Mouse (Mus musculus) limb, embryonic 10.5 days (tissue): ENCODE data around the gene Snx32. TPM values are rescaled to one million over a fixed set of nuclear protein-coding genes. Genes with fewer than 3 reads are reported as not detected.

Experiments
- DNase-seq: peaks from one replicate; pipeline ENCODE4 v3.0.0-alpha.2; 2017; ENCODE audit warnings: low spot score
- H3K27ac ChIP-seq: fragments of 300-500 bp; sonication (generic); 2 replicates; pipeline ENCODE4 v1.5.1; 2016; ENCODE audit warnings: mild to moderate bottlenecking
- H3K27me3 ChIP-seq: fragments of 300-500 bp; sonication (generic); 2 replicates; pipeline ENCODE4 v1.6.1; 2016; ENCODE audit warnings: low read depth, mild to moderate bottlenecking; ENCODE audit not compliant: poor library complexity, severe bottlenecking
- H3K36me3 ChIP-seq: fragments of 300-500 bp; sonication (generic); 2 replicates; pipeline ENCODE4 v1.6.1; 2016; ENCODE audit warnings: mild to moderate bottlenecking, moderate library complexity
- H3K4me1 ChIP-seq: fragments of 300-500 bp; sonication (generic); 2 replicates; pipeline ENCODE4 v1.6.1; 2016
- H3K4me3 ChIP-seq: fragments of 300-500 bp; sonication (generic); 2 replicates; pipeline ENCODE4 v1.5.1; 2016; ENCODE audit warnings: mild to moderate bottlenecking, moderate library complexity
- H3K9me3 ChIP-seq: fragments of 300-500 bp; sonication (generic); replicated peaks from 2 replicates; pipeline ENCODE4 v1.6.1; 2016; ENCODE audit warnings: mild to moderate bottlenecking
- WGBS: fragments of 180-500 bp; shearing (Covaris S2); methylation state at CpG from one replicate; pipeline ENCODE4 v1.1.7; 2016; 5-methylcytosine and 5-hydroxymethylcytosine counted together
- polyA plus RNA-seq: library from polyadenylated mRNA; unstranded; fragments of >200 nt; fragmentation: Nextera tagmentation; extraction: Ambion mirVana; gene quantifications from 2 replicates; pipeline ENCODE4 v1.2.1, GENCODE M21; 2016

Gene Snx32
- polyA plus RNA-seq, 1 experiment from 2014 or later: 7.0 TPM

- peaks cover 34% of the 10 kb centered on the region for H3K36me3 ChIP-seq
- peak; percentile 42 for DNase-seq
- peaks cover 16% of the 10 kb centered on the region for H3K27me3 ChIP-seq
- H3K4me3 ChIP-seq: peak overlapping the region; percentile 79
- H3K9me3 ChIP-seq: no peaks in the 10 kb centered on the region
- 6% methylated on average over 26 of the region's 26 CpGs for WGBS
- H3K4me1 ChIP-seq: peaks cover 47% of the 10 kb centered on the region
- H3K27ac ChIP-seq: peak overlapping the region; percentile 95
Measured at GRCm38 (mm10) chr19:5456241-5456921, 54.0 kb downstream of the Snx32 start.

- no peak for DNase-seq
- H3K4me1 ChIP-seq: peaks cover 40% of the 10 kb centered on the region
- WGBS: 69% methylated on average over 8 of the region's 8 CpGs
- H3K36me3 ChIP-seq: peaks cover 35% of the 10 kb centered on the region
- peak overlapping the region; percentile 79 for H3K4me3 ChIP-seq
- peak overlapping the region; percentile 95 for H3K27ac ChIP-seq
- H3K9me3 ChIP-seq: no peaks in the 10 kb centered on the region
- peaks cover 24% of the 10 kb centered on the region for H3K27me3 ChIP-seq
Measured at GRCm38 (mm10) chr19:5455568-5455967, 54.8 kb downstream of the Snx32 start.

GRCm38 (mm10) chr19:5455037-5455436 is 55.3 kb downstream of the Snx32 start:
- Histone ChIP-seq H3K27me3 (peaks cover 29% of the 10 kb centered on the region), H3K36me3 (peaks cover 35% of the 10 kb centered on the region), H3K4me3 (peak overlapping the region; percentile 79; the same call in 1 of the 2 replicates), H3K27ac (no peak overlapping the region), H3K9me3 (no peaks in the 10 kb centered on the region), H3K4me1 (peaks cover 39% of the 10 kb centered on the region)
- 82% methylated on average over 12 of the region's 12 CpGs for WGBS
- no peak for DNase-seq

GRCm38 (mm10) chr19:5451766-5452165 is 58.6 kb downstream of the Snx32 start:
- DNase-seq: no peak
- Histone ChIP-seq H3K9me3 (no peaks in the 10 kb centered on the region), H3K4me3 (no peak overlapping the region), H3K27ac (no peak overlapping the region), H3K36me3 (peaks cover 35% of the 10 kb centered on the region), H3K27me3 (peaks cover 51% of the 10 kb centered on the region), H3K4me1 (peaks cover 40% of the 10 kb centered on the region)
- 80% methylated on average over 6 of the region's 6 CpGs for WGBS

DNA sequence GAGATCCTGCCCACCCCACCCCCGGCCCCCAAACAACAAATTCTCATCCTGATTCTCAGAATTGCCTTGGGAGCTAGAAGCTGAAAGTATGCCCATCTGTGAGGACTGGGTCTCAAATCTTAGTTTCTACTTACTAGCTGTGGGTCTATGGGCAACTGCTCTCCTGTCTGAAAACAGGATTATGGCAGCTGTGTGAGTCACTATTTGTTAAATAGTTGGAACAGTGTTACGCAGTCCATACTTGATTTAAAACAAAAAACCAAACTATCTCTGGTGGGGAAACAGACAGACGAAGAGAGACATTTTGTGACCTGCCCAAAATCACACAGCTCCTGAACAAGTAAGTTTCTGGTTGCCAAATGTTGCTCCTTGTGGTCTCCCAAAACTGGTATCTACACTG is 60.7 kb downstream of the Snx32 start:
- H3K9me3 ChIP-seq: no peaks in the 10 kb centered on the region
- peaks cover 25% of the 10 kb centered on the region for H3K36me3 ChIP-seq
- no peak overlapping the region for H3K4me3 ChIP-seq
- H3K27me3 ChIP-seq: peaks cover 72% of the 10 kb centered on the region
- DNase-seq: no peak
- no peak overlapping the region for H3K27ac ChIP-seq
- H3K4me1 ChIP-seq: peaks cover 19% of the 10 kb centered on the region
- 88% methylated on average over 3 of the region's 3 CpGs for WGBS

DNA sequence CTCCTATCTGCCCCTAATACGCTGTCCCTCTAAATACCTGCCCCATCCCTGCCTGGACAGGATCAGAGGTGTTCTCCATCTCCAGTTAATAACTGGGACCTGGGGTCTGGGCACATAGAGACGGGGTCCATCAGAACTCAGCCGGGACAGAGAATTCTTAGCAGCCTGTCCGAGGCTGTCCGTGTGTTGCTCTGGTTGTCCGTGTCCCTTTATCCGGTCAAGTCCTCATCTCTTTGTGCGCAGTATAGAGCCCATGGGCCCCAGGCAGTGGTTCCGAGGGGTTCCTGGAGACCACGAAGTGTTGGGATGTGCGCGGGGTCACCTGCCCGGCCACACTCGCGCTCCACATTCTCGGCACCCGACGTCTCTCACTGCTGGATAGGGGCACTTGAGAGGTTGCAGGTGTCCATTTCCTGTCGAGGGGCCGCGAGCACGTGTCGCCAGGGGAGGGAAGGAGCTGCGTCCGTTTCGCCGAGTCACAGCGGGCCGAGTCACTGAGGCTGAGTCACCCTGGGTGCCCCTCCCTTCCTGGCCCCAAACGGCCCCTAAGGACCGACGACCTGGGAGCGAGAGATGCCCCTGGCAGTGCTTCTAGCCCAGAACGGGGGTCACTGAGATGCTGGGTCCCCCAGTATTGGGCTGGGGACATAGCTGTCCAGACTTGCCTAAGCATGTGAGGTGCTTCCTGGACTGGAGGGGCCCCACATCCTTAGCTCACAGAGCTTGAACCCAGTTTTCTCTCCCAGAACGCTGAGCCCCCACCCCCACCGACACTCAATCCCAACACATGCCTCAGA is 61.8 kb downstream of the Snx32 start:
- DNase-seq: peak; percentile 57
- H3K27ac ChIP-seq: no peak overlapping the region
- H3K36me3 ChIP-seq: peaks cover 14% of the 10 kb centered on the region
- H3K4me1 ChIP-seq: peaks cover 19% of the 10 kb centered on the region
- peaks cover 80% of the 10 kb centered on the region for H3K27me3 ChIP-seq
- no peaks in the 10 kb centered on the region for H3K9me3 ChIP-seq
- whole genome bisulfite sequencing: 8% methylated on average over 36 of the region's 36 CpGs
- peak overlapping the region; percentile 67 for H3K4me3 ChIP-seq

DNA sequence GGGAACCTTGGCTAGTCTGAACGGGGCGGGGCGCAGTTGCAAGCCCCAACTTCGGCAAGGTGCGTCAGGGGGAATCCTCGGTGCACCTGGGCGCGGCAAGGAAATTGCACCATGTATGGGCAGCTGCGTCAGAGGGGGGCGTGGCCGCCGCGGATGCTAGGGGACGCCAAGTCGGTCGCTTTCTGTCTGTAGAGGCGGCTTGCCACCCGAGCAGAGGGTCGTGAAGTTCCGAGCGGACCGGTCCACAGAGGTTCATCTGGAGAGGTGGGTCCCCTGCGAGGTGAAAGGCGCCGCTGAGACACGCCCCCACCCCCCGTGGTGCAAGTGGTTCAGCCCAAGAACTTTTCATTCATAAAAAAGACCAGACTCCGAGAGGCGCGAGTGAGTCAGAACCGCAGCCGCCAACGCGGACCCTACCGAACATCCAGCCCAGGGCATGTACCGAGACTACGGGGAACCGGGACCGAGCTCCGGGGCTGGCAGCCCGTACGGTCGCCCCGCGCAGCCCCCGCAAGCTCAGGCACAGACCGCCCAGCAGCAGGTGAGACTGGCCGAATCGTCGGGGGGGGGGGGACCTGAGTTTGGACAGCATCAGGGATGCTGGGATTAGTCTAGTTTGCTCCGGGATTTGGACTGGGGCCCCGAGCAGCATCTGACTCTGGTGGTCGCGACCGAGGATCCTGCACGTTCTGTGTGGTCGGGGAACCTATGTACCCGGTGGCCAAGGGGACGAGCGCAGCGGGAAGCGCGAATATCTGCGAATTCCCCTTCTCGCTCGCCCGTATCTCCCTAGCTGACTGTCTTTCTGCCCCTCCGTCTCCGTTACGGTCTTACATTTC is 62.6 kb downstream of the Snx32 start, which contains the start of gene Fosl1:
Fosl1 (plus strand) TSS at position 33 of the 839 bp plus-strand sequence.
- Histone ChIP-seq H3K4me3 (peak within 1 kb of the TSS; percentile 67), H3K9me3 (no peaks in the 10 kb centered on the region), H3K36me3 (peaks cover 7% of the 10 kb centered on the region; the same call in 1 of the 2 replicates), H3K4me1 (peaks cover 19% of the 10 kb centered on the region), H3K27me3 (peaks cover 80% of the 10 kb centered on the region), H3K27ac (peak within 1 kb of the TSS; percentile 44; the same call in 1 of the 2 replicates)
- under 1% methylated on average over 70 of the region's 70 CpGs for whole genome bisulfite sequencing
- peak; percentile 80 for DNase-seq

- WGBS: 89% methylated on average over 5 of the region's 5 CpGs
- DNase-seq: no peak
- H3K27me3 ChIP-seq: peaks cover 69% of the 10 kb centered on the region
Measured at GRCm38 (mm10) chr19:5445747-5446146, 64.6 kb downstream of the Snx32 start.

GRCm38 (mm10) chr19:5444954-5445353 is 65.4 kb downstream of the Snx32 start:
- no peak for DNase-seq
- H3K27me3 ChIP-seq: peaks cover 61% of the 10 kb centered on the region
- WGBS: 40% methylated on average over 7 of the region's 7 CpGs
- no peaks in the 10 kb centered on the region for H3K9me3 ChIP-seq
- no peak overlapping the region for H3K4me3 ChIP-seq
- H3K4me1 ChIP-seq: peaks cover 19% of the 10 kb centered on the region
- no peak overlapping the region for H3K27ac ChIP-seq
- H3K36me3 ChIP-seq: no peaks in the 10 kb centered on the region

More at GRCm38 (mm10) chr19:5445747-5446146, 64.6 kb downstream of the Snx32 start:
- no peak overlapping the region for H3K4me3 ChIP-seq
- no peak overlapping the region for H3K27ac ChIP-seq
- H3K4me1 ChIP-seq: peaks cover 19% of the 10 kb centered on the region
- H3K9me3 ChIP-seq: no peaks in the 10 kb centered on the region
- no peaks in the 10 kb centered on the region for H3K36me3 ChIP-seq

GRCm38 (mm10) chr19:5444371-5444908 is 65.9 kb downstream of the Snx32 start:
- H3K4me3 ChIP-seq: no peak overlapping the region
- no peak overlapping the region for H3K27ac ChIP-seq
- peaks cover 19% of the 10 kb centered on the region for H3K4me1 ChIP-seq
- DNase-seq: no peak
- H3K27me3 ChIP-seq: peaks cover 56% of the 10 kb centered on the region
- no peaks in the 10 kb centered on the region for H3K36me3 ChIP-seq
- H3K9me3 ChIP-seq: no peaks in the 10 kb centered on the region
- 67% methylated on average over 9 of the region's 9 CpGs for WGBS
